Mouse (Mus musculus): Measurements from ENCODE around the gene Gm37240.

- peak; percentile 61 for TF ChIP-seq CTCF (IDR thresholded peaks at IDR 0.05; ENCODE audit: low read depth)
- TF ChIP-seq EP300 (optimal IDR thresholded peaks at IDR 0.05): no peak
Observed at GRCm38 (mm10) chr3:85773425-85773824, 113.9 kb downstream of the Gm37240 start.
